Mouse (Mus musculus): ENCODE data around the gene Strn. TPM values are rescaled to one million over a fixed set of nuclear protein-coding genes. Genes with fewer than 3 reads are reported as not detected.
A peak's percentile ranks its signal among the peaks of the same experiment; 100 is the strongest.
"Not testable (repeated sequence)": the region's sequence is repeated elsewhere in the genome, so short reads cannot be mapped to it uniquely, and the experiment has no call there.

Strn gene
- total and polyA plus RNA-seq, 2 experiments = 2.7 to 8.8 TPM

DNA sequence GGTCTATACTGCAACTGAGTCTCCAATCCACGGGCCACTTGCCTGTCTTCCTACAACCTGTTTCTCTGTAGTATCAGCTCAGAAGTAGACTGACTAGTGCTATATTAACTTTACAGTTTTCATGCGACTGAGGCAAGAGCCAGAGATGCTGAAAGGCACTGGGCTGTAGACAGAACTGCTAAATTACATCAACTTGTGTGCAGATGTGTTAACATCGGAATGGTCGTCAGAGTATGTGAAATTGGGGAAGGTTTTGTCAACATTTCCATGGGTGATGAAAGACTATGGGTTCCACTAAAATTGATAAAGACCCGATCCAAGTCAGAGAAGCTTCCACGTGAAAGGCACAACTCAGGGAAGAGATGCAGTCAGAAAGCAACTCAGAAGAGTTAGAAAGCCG is 34.0 kb downstream of the Strn start:
- Histone ChIP-seq H3K4me1 (ENCODE audit: control insufficient read depth, insufficient read depth, low read length) (peaks cover 3% of the 10 kb centered on the region; the same call in 1 of the 2 replicates), H3K36me3 (ENCODE audit: control insufficient read depth, insufficient read depth, low read length) (peaks cover 9% of the 10 kb centered on the region; the same call in 1 of the 2 replicates), H3K9ac (ENCODE audit: low read depth, low read length) (no peak overlapping the region), H3K4me3 (ENCODE audit: insufficient read depth, low read depth, low read length) (no peak overlapping the region), H3K79me2 (ENCODE audit: control insufficient read depth, insufficient read depth, low read length) (peaks cover 10% of the 10 kb centered on the region; the same call in 1 of the 2 replicates), H3K27ac (replicated peaks; ENCODE audit: insufficient read depth, low read depth, low read length) (no peak overlapping the region), H3K27me3 (ENCODE audit: control insufficient read depth, insufficient read depth, low read length) (no peaks in the 10 kb centered on the region)
- 58% methylated on average over 7 of the region's 7 CpGs for WGBS
- TF ChIP-seq CTCF (IDR thresholded peaks at IDR 0.05; ENCODE audit: low read depth, low read length) = no peak
- TF ChIP-seq POLR2A (IDR thresholded peaks at IDR 0.05; ENCODE audit: extremely low read depth, insufficient read depth, low read length) = no peak
- no peak for DNase-seq (ENCODE audit: extremely low read depth, low read depth, low spot score)

DNA sequence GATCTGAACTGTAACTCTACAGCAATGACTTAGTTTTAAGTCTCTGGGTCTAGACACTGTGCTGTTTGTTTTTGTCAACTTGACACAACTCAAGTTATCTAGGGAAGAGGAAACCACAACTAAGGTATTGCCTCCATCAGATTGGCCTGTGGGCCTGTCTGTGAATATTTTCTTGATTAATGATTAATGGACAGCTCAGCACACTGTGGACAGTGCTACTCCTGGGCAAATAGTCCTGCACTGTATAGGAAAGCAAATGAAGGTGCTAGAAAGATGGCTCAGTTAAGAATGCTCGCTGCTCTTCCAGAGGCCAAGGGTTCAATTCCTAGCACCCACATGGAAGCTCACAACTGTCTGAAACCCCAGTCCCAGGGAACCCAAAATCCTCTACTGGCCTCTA is 38.0 kb downstream of the Strn start:
- no peak overlapping the region for H3K4me3 ChIP-seq (ENCODE audit: insufficient read depth, low read depth, low read length)
- no peak overlapping the region for H3K27ac ChIP-seq (replicated peaks; ENCODE audit: insufficient read depth, low read depth, low read length)
- no peaks in the 10 kb centered on the region for H3K4me1 ChIP-seq (ENCODE audit: control insufficient read depth, insufficient read depth, low read length)
- H3K27me3 ChIP-seq (ENCODE audit: control insufficient read depth, insufficient read depth, low read length) = no peaks in the 10 kb centered on the region
- no peak for TF ChIP-seq POLR2A (IDR thresholded peaks at IDR 0.05; ENCODE audit: extremely low read depth, insufficient read depth, low read length)
- no peak for TF ChIP-seq CTCF (IDR thresholded peaks at IDR 0.05; ENCODE audit: low read depth, low read length)
- 23% methylated on average over 1 of the region's 1 CpGs for WGBS
- H3K36me3 ChIP-seq (ENCODE audit: control insufficient read depth, insufficient read depth, low read length) = peaks cover 9% of the 10 kb centered on the region; the same call in 1 of the 2 replicates
- H3K9ac ChIP-seq (ENCODE audit: low read depth, low read length) = no peak overlapping the region
- peaks cover 8% of the 10 kb centered on the region; the same call in 1 of the 2 replicates for H3K79me2 ChIP-seq (ENCODE audit: control insufficient read depth, insufficient read depth, low read length)
- DNase-seq (ENCODE audit: extremely low read depth, low read depth, low spot score) = peak; percentile 26

DNA sequence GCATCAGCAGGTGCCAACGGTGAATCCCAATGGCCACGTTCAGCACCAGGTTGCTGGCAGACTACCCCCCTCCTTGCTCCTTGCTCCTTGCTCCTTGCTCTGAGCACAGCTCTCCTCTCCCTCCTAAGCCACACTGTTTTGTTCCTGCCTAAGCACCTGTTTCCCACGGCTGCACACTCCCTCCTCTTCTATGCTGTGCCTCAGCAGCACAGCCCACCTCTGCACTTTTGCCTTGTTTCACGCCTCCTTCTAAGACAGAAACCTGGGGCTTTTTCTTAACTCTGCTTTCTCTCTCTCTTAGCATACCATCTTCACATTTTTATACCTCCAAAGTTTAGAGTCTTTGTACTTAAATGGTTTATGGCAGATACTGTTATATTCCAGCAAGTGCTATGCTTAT is 39.5 kb downstream of the Strn start:
- Histone ChIP-seq H3K36me3 (ENCODE audit: control insufficient read depth, insufficient read depth, low read length) (peaks cover 9% of the 10 kb centered on the region; the same call in 1 of the 2 replicates), H3K4me3 (ENCODE audit: insufficient read depth, low read depth, low read length) (no peak overlapping the region), H3K4me1 (ENCODE audit: control insufficient read depth, insufficient read depth, low read length) (no peaks in the 10 kb centered on the region), H3K9ac (ENCODE audit: low read depth, low read length) (no peak overlapping the region), H3K79me2 (ENCODE audit: control insufficient read depth, insufficient read depth, low read length) (peaks cover 2% of the 10 kb centered on the region; the same call in 1 of the 2 replicates), H3K27me3 (ENCODE audit: control insufficient read depth, insufficient read depth, low read length) (no peaks in the 10 kb centered on the region), H3K27ac (replicated peaks; ENCODE audit: insufficient read depth, low read depth, low read length) (no peak overlapping the region)
- TF ChIP-seq POLR2A (IDR thresholded peaks at IDR 0.05; ENCODE audit: extremely low read depth, insufficient read depth, low read length) (no peak), CTCF (IDR thresholded peaks at IDR 0.05; ENCODE audit: low read depth, low read length) (no peak)
- DNase-seq (ENCODE audit: extremely low read depth, low read depth, low spot score) = no peak
- 98% methylated on average over 4 of the region's 4 CpGs for WGBS

- Histone ChIP-seq H3K27ac (replicated peaks; ENCODE audit: insufficient read depth, low read depth, low read length) (no peak overlapping the region), H3K4me3 (ENCODE audit: insufficient read depth, low read depth, low read length) (no peak overlapping the region), H3K36me3 (ENCODE audit: control insufficient read depth, insufficient read depth, low read length) (peaks cover 9% of the 10 kb centered on the region; the same call in 1 of the 2 replicates), H3K79me2 (ENCODE audit: control insufficient read depth, insufficient read depth, low read length) (peaks cover 2% of the 10 kb centered on the region; the same call in 1 of the 2 replicates), H3K4me1 (ENCODE audit: control insufficient read depth, insufficient read depth, low read length) (no peaks in the 10 kb centered on the region), H3K9ac (ENCODE audit: low read depth, low read length) (no peak overlapping the region), H3K27me3 (ENCODE audit: control insufficient read depth, insufficient read depth, low read length) (no peaks in the 10 kb centered on the region)
- no peak for DNase-seq (ENCODE audit: extremely low read depth, low read depth, low spot score)
- 87% methylated on average over 5 of the region's 5 CpGs for WGBS
- no peak for TF ChIP-seq CTCF (IDR thresholded peaks at IDR 0.05; ENCODE audit: low read depth, low read length)
- no peak for TF ChIP-seq POLR2A (IDR thresholded peaks at IDR 0.05; ENCODE audit: extremely low read depth, insufficient read depth, low read length)
Measured at GRCm38 (mm10) chr17:78696922-78697321, 40.1 kb downstream of the Strn start.

- H3K36me3 ChIP-seq (ENCODE audit: control insufficient read depth, insufficient read depth, low read length) = peaks cover 15% of the 10 kb centered on the region; the same call in 1 of the 2 replicates
- not testable (repeated sequence) for H3K4me1 ChIP-seq (ENCODE audit: control insufficient read depth, insufficient read depth, low read length); H3K9ac ChIP-seq (ENCODE audit: low read depth, low read length); DNase-seq (ENCODE audit: extremely low read depth, low read depth, low spot score); H3K4me3 ChIP-seq (ENCODE audit: insufficient read depth, low read depth, low read length); H3K79me2 ChIP-seq (ENCODE audit: control insufficient read depth, insufficient read depth, low read length); H3K27me3 ChIP-seq (ENCODE audit: control insufficient read depth, insufficient read depth, low read length); H3K27ac ChIP-seq (replicated peaks; ENCODE audit: insufficient read depth, low read depth, low read length)
- WGBS = 97% methylated on average over 3 of the region's 3 CpGs
Measured at GRCm38 (mm10) chr17:78689231-78689630, 47.8 kb downstream of the Strn start.

GRCm38 (mm10) chr17:78687971-78688370 is 49.0 kb downstream of the Strn start:
- Histone ChIP-seq H3K36me3 (ENCODE audit: control insufficient read depth, insufficient read depth, low read length) (peaks cover 17% of the 10 kb centered on the region; the same call in 1 of the 2 replicates), H3K4me3 (ENCODE audit: insufficient read depth, low read depth, low read length) (no peak overlapping the region), H3K4me1 (ENCODE audit: control insufficient read depth, insufficient read depth, low read length) (no peaks in the 10 kb centered on the region), H3K27ac (replicated peaks; ENCODE audit: insufficient read depth, low read depth, low read length) (no peak overlapping the region), H3K9ac (ENCODE audit: low read depth, low read length) (no peak overlapping the region), H3K79me2 (ENCODE audit: control insufficient read depth, insufficient read depth, low read length) (no peaks in the 10 kb centered on the region), H3K27me3 (ENCODE audit: control insufficient read depth, insufficient read depth, low read length) (no peaks in the 10 kb centered on the region)
- WGBS = 76% methylated on average over 5 of the region's 5 CpGs
- DNase-seq (ENCODE audit: extremely low read depth, low read depth, low spot score) = no peak
- no peak for TF ChIP-seq POLR2A (IDR thresholded peaks at IDR 0.05; ENCODE audit: extremely low read depth, insufficient read depth, low read length)
